Mouse (Mus musculus) CH12.LX (cell line): ENCODE results near the gene Kif26b. TPM values are rescaled to one million over a fixed set of nuclear protein-coding genes. Genes with fewer than 3 reads are reported as not detected.

ENCODE experiments used
- DNase-seq: peaks from one replicate; pipeline ENCODE4 v3.0.0-alpha.2; 2013; ENCODE audit errors: extremely low read depth
- H3K27ac ChIP-seq: 2 replicates; pipeline ENCODE4 v1.5.1; 2012; ENCODE audit warnings: low read depth, mild to moderate bottlenecking, control low read depth, moderate library complexity; ENCODE audit not compliant: insufficient read depth
- H3K27me3 ChIP-seq: replicated peaks from 2 replicates; pipeline ENCODE3; 2012; ENCODE audit warnings: inconsistent platforms
- H3K36me3 ChIP-seq, 2 experiments: replicated peaks in 1 of 2; 2 replicates each; pipeline versions ENCODE3 to v1.6.1; 2012; ENCODE audit warnings: inconsistent platforms in 1 of 2, low read length in 1 of 2, mild to moderate bottlenecking in 1 of 2, mixed read lengths in 1 of 2, moderate library complexity in 1 of 2; ENCODE audit not compliant: control insufficient read depth in 1 of 2, insufficient read depth in 1 of 2
- H3K4me1 ChIP-seq, 2 experiments: 2 replicates each; pipeline ENCODE4 v1.6.1; 2012; ENCODE audit warnings: inconsistent platforms in 1 of 2, moderate library complexity in 1 of 2; ENCODE audit not compliant: insufficient read depth in 2 of 2, control insufficient read depth in 1 of 2
- H3K4me2 ChIP-seq: 2 replicates; pipeline ENCODE4 v1.6.1; 2012; ENCODE audit warnings: low read depth, mild to moderate bottlenecking, control low read depth; ENCODE audit not compliant: poor library complexity, insufficient read depth, severe bottlenecking
- H3K4me3 ChIP-seq, 3 experiments: fragments of 150-350 bp in 1 of 3; sonication (generic) in 1 of 3; replicated peaks in 1 of 3; 2 replicates each; pipeline versions ENCODE3 to v1.5.1; 2011 to 2012; ENCODE audit warnings: low read depth in 2 of 3, low read length in 2 of 3, mild to moderate bottlenecking in 2 of 3, moderate library complexity in 2 of 3, control low read depth in 1 of 3, improper control_type of control experiment in 1 of 3, inconsistent platforms in 1 of 3, mixed read lengths in 1 of 3; ENCODE audit not compliant: poor library complexity in 1 of 3
- H3K79me2 ChIP-seq: replicated peaks from 2 replicates; pipeline ENCODE4 v1.6.1; 2012; ENCODE audit warnings: mild to moderate bottlenecking, moderate library complexity; ENCODE audit not compliant: control insufficient read depth, poor library complexity, insufficient read depth, severe bottlenecking; ENCODE audit errors: extremely low read depth
- H3K9ac ChIP-seq: 2 replicates; pipeline ENCODE4 v1.6.1; 2012; ENCODE audit warnings: low read depth, mild to moderate bottlenecking, control low read depth, moderate library complexity; ENCODE audit not compliant: insufficient read depth
- H3K9me3 ChIP-seq: replicated peaks from 2 replicates; pipeline ENCODE3; 2012; ENCODE audit warnings: low read length, inconsistent platforms, mixed read lengths
- CTCF ChIP-seq, 2 experiments: IDR thresholded peaks in 1 of 2; conservative IDR thresholded peaks in 1 of 2; 2 replicates each; pipeline ENCODE4 v1.5.1; 2011 to 2012; ENCODE audit warnings: low read depth in 2 of 2, low read length in 2 of 2, improper control_type of control experiment in 1 of 2, inconsistent platforms in 1 of 2, mild to moderate bottlenecking in 1 of 2, moderate library complexity in 1 of 2
- EP300 ChIP-seq: IDR thresholded peaks from 2 replicates; pipeline ENCODE4 v1.6.1; 2011; ENCODE audit warnings: low read length, improper control_type of control experiment
- GABPA ChIP-seq: IDR thresholded peaks from 2 replicates; pipeline ENCODE4 v1.6.1; 2012; ENCODE audit warnings: low read depth, low read length, improper control_type of control experiment, inconsistent platforms; ENCODE audit not compliant: insufficient replicate concordance
- HCFC1 ChIP-seq: IDR thresholded peaks from 2 replicates; pipeline ENCODE4 v1.6.1; 2012; ENCODE audit warnings: low read depth, mild to moderate bottlenecking, inconsistent platforms, low read length, improper control_type of control experiment
- JUN ChIP-seq: IDR thresholded peaks from 2 replicates; pipeline ENCODE4 v1.6.1; 2011; ENCODE audit warnings: low read depth, mild to moderate bottlenecking, low read length, improper control_type of control experiment, moderate library complexity; ENCODE audit not compliant: insufficient read depth
- JUND ChIP-seq: conservative IDR thresholded peaks from 2 replicates; pipeline ENCODE4 v1.6.1; 2011; ENCODE audit warnings: low read depth, low read length, improper control_type of control experiment
- KAT2A ChIP-seq: IDR thresholded peaks from 2 replicates; pipeline ENCODE4 v1.6.1; 2012; ENCODE audit warnings: low read length, improper control_type of control experiment, inconsistent platforms; ENCODE audit not compliant: insufficient replicate concordance
- MAX ChIP-seq: IDR thresholded peaks from 2 replicates; pipeline ENCODE4 v1.6.1; 2011; ENCODE audit warnings: low read length, improper control_type of control experiment
- MYC ChIP-seq: IDR thresholded peaks from 2 replicates; pipeline ENCODE4 v1.6.1; 2011; ENCODE audit warnings: low read depth, mild to moderate bottlenecking, improper control_type of control experiment, low read length
- NRF1 ChIP-seq: IDR thresholded peaks from 2 replicates; pipeline ENCODE4 v1.6.1; 2014; ENCODE audit warnings: low read depth, mild to moderate bottlenecking, inconsistent platforms, low read length, improper control_type of control experiment, moderate library complexity
- PAX5 ChIP-seq: IDR thresholded peaks from 2 replicates; pipeline ENCODE4 v1.6.1; 2012; ENCODE audit warnings: low read length, inconsistent platforms, mixed read lengths
- POLR2A ChIP-seq: IDR thresholded peaks from 2 replicates; pipeline ENCODE4 v1.6.1; 2011; ENCODE audit warnings: low read depth, mild to moderate bottlenecking, improper control_type of control experiment, low read length
- RCOR1 ChIP-seq: conservative IDR thresholded peaks from 2 replicates; pipeline ENCODE4 v1.6.1; 2012; ENCODE audit warnings: low read depth, mild to moderate bottlenecking, inconsistent platforms, low read length, improper control_type of control experiment
- SIN3A ChIP-seq: IDR thresholded peaks from 2 replicates; pipeline ENCODE4 v1.6.1; 2012; ENCODE audit warnings: low read length, improper control_type of control experiment, inconsistent platforms
- SMC3 ChIP-seq: IDR thresholded peaks from 2 replicates; pipeline ENCODE4 v1.6.1; 2011; ENCODE audit warnings: low read depth, low read length, improper control_type of control experiment
- UBTF ChIP-seq: IDR thresholded peaks from 2 replicates; pipeline ENCODE4 v1.6.1; 2012; ENCODE audit warnings: low read depth, mild to moderate bottlenecking, inconsistent platforms, low read length, improper control_type of control experiment, moderate library complexity
- USF1 ChIP-seq: IDR thresholded peaks from 2 replicates; pipeline ENCODE4 v1.6.1; 2014; ENCODE audit warnings: low read depth, mild to moderate bottlenecking, inconsistent platforms, low read length, improper control_type of control experiment
- ZC3H11A ChIP-seq: IDR thresholded peaks from 2 replicates; pipeline ENCODE4 v1.6.1; 2012; ENCODE audit warnings: low read depth, mild to moderate bottlenecking, inconsistent platforms, low read length, improper control_type of control experiment
- ZMIZ1 ChIP-seq: IDR thresholded peaks from 2 replicates; pipeline ENCODE4 v1.6.1; 2012; ENCODE audit warnings: low read depth, mild to moderate bottlenecking, inconsistent platforms, low read length, improper control_type of control experiment
- ZNF384 ChIP-seq: IDR thresholded peaks from 2 replicates; pipeline ENCODE4 v1.6.1; 2012; ENCODE audit warnings: low read depth, low read length, improper control_type of control experiment, inconsistent platforms
- dilution Hi-C: fragments of 300-500 bp; cut with MboI; formaldehyde crosslinking; loops from 2 replicates; pipeline ENCODE4 v1.14.3; 2020; ENCODE audit warnings: low sequenced_read_pairs; ENCODE audit not compliant: extremely low pct_unique_long_range_greater_than_20kb, extremely low pct_ligation_motif_present
- in situ Hi-C: fragments of 300-500 bp; cut with MboI; formaldehyde crosslinking; loops from 3 replicates; pipeline ENCODE4 v1.14.3; 2019; ENCODE audit warnings: low sequenced_read_pairs, low pct_ligation_motif_present, low pct_unique_long_range_greater_than_20kb, mixed read lengths
- polyA plus RNA-seq: library from polyadenylated mRNA; unstranded; fragments of >175 nt; gene quantifications from 2 replicates; pipeline ENCODE4 v1.2.1, GENCODE M21; 2012; ENCODE audit warnings: low read depth; ENCODE audit not compliant: insufficient read length
- total RNA-seq, 2 experiments: library from RNA; depleted of rRNA; stranded (reverse); fragments of 300-350 nt in 1 of 2; fragments of >200 nt in 1 of 2; gene quantifications; 2 replicates each; pipeline ENCODE4 v1.2.3; 2012 to 2014

The Kif26b gene
- total and polyA plus RNA-seq, 3 experiments: 0.09 TPM; not detected in 2

- TF ChIP-seq RCOR1 (no peak), MYC (no peak), MAX (no peak), ZNF384 (no peak), GABPA (no peak), JUND (no peak), JUN (no peak), USF1 (no peak), PAX5 (no peak), NRF1 (no peak), UBTF (no peak), ZC3H11A (no peak), SIN3A (no peak), EP300 (no peak), ZMIZ1 (no peak), CTCF (conservative IDR thresholded peaks at IDR 0.05 in 1 of 2, IDR thresholded peaks at IDR 0.05 in 1 of 2; ENCODE audit: low read depth in 2 of 2, low read length in 2 of 2) (no peak), SMC3 (no peak)
- TF ChIP-seq, all 38 proteins: peak for 0
- H3K27ac ChIP-seq: no peak overlapping the region
- no peak for DNase-seq
- no peaks in the 10 kb centered on the region for H3K4me1 ChIP-seq
- no peak overlapping the region for H3K4me3 ChIP-seq
- no peaks in the 10 kb centered on the region for H3K9me3 ChIP-seq
- no peak overlapping the region for H3K9ac ChIP-seq
- H3K79me2 ChIP-seq: no peaks in the 10 kb centered on the region
- no peaks in the 10 kb centered on the region for H3K27me3 ChIP-seq
- in situ Hi-C loops (no loop called here), dilution Hi-C loops (no loop called here)
- H3K4me2 ChIP-seq: no peak overlapping the region
- H3K36me3 ChIP-seq: no peaks in the 10 kb centered on the region
Measured at GRCm38 (mm10) chr1:178892376-178892775, 363.5 kb downstream of the Kif26b start.

GRCm38 (mm10) chr1:178893229-178894080, 364.5 kb downstream of the Kif26b start:
- H3K27me3 ChIP-seq: no peaks in the 10 kb centered on the region
- no peak for DNase-seq
- H3K79me2 ChIP-seq: no peaks in the 10 kb centered on the region
- no peak for TF ChIP-seq POLR2A
- TF ChIP-seq KAT2A: no peak
- no peak for TF ChIP-seq HCFC1
- no peak for TF ChIP-seq ZNF384
- no peaks in the 10 kb centered on the region for H3K36me3 ChIP-seq
- no peak overlapping the region for H3K4me3 ChIP-seq
- H3K4me1 ChIP-seq: no peaks in the 10 kb centered on the region
- dilution Hi-C loops (no loop called here), in situ Hi-C loops (no loop called here)
- H3K27ac ChIP-seq: no peak overlapping the region
- H3K9me3 ChIP-seq: no peaks in the 10 kb centered on the region
- H3K9ac ChIP-seq: no peak overlapping the region
- no peak overlapping the region for H3K4me2 ChIP-seq
